Mouse (Mus musculus) monocyte, adult 5-6 weeks (primary cell): ENCODE results near the gene Hltf. TPM values are rescaled to one million over a fixed set of nuclear protein-coding genes. Genes with fewer than 3 reads are reported as not detected.

Experiments
- ATAC-seq: fragments of 153-309, 156-312 bp; replicated peaks from 2 replicates; pipeline ENCODE4 v1.8.0; 2017; ENCODE audit warnings: mild to moderate bottlenecking; ENCODE audit not compliant: low TSS enrichment, insufficient number of reproducible peaks, severe bottlenecking, poor library complexity, low FRiP score
- total RNA-seq: library from RNA; stranded (forward); fragments of 200-1000, 200-491, 200-594 nt; gene quantifications from 3 replicates; pipeline ENCODE4 v1.2.3, GENCODE M21; 2017

Gene Hltf
- total RNA-seq, 1 experiment from 2014 or later, result 58.3 TPM

GRCm38 (mm10) chr3:20076145-20077053 is 18.8 kb downstream of the Hltf start:
- no peak for ATAC-seq

GRCm38 (mm10) chr3:20082161-20082560 is 24.6 kb downstream of the Hltf start:
- no peak for ATAC-seq

GRCm38 (mm10) chr3:20103830-20104229 is 46.2 kb downstream of the Hltf start:
- no peak for ATAC-seq

GRCm38 (mm10) chr3:20104318-20104717 is 46.7 kb downstream of the Hltf start:
- no peak for ATAC-seq

- ATAC-seq, result peak; percentile 86
Observed at GRCm38 (mm10) chr3:20104776-20105175, 47.2 kb downstream of the Hltf start.

- ATAC-seq, result no peak
Observed at GRCm38 (mm10) chr3:20108881-20109280, 51.3 kb downstream of the Hltf start.

- ATAC-seq, result no peak
Observed at GRCm38 (mm10) chr3:20111913-20112312, 54.3 kb downstream of the Hltf start.

GRCm38 (mm10) chr3:20119044-20119591 is 61.5 kb downstream of the Hltf start:
- ATAC-seq, result no peak; the same call in 1 of the 2 replicates

- ATAC-seq, result no peak
Observed at GRCm38 (mm10) chr3:20119686-20120244, 62.2 kb downstream of the Hltf start.

- peak; percentile 95 for ATAC-seq
Observed at GRCm38 (mm10) chr3:20121582-20121981, 64.0 kb downstream of the Hltf start.

- no peak for ATAC-seq
Observed at GRCm38 (mm10) chr3:20125604-20126003, 68.0 kb downstream of the Hltf start.

GRCm38 (mm10) chr3:20127047-20127595 is 69.5 kb downstream of the Hltf start:
- no peak for ATAC-seq

- ATAC-seq, result no peak
Observed at GRCm38 (mm10) chr3:20129491-20129890, 71.9 kb downstream of the Hltf start.

- peak; percentile 15; the same call in 1 of the 2 replicates for ATAC-seq
Observed at GRCm38 (mm10) chr3:20130456-20131349, 73.1 kb downstream of the Hltf start.

GRCm38 (mm10) chr3:20131350-20131720 is 73.7 kb downstream of the Hltf start:
- no peak for ATAC-seq

GRCm38 (mm10) chr3:20132731-20133130 is 75.1 kb downstream of the Hltf start:
- ATAC-seq, result no peak

- ATAC-seq, result no peak
Observed at GRCm38 (mm10) chr3:20133745-20134144, 76.1 kb downstream of the Hltf start.

GRCm38 (mm10) chr3:20134545-20134944 is 76.9 kb downstream of the Hltf start:
- no peak for ATAC-seq
